Mouse (Mus musculus) leukemia stem cell, adult 10-12 weeks (primary cell): ENCODE results near the gene Anks1. TPM values are rescaled to one million over a fixed set of nuclear protein-coding genes. Genes with fewer than 3 reads are reported as not detected.

Experiments used
- polyA plus RNA-seq: library from polyadenylated mRNA; stranded (reverse); fragments of >175 nt; gene quantifications from 2 replicates; pipeline ENCODE4 v1.2.3, GENCODE M21; 2012; ENCODE audit warnings: low replicate concordance

Anks1 gene
- polyA plus RNA-seq = 11.3 and 13.5 TPM in 2 replicates

GRCm38 (mm10) chr17:27908888-27909621 lies at the start of gene Anks1:
TSS of gene Anks1 (plus strand) at chr17:27909306.

GRCm38 (mm10) chr17:27909622-27910500 lies 755 bp downstream of the Anks1 start, which contains the start of gene Taf11:
TSS of gene Taf11 (minus strand) at chr17:27909844.

GRCm38 (mm10) chr17:28080045-28080816 lies 171.1 kb downstream of the Anks1 start, which contains the start of gene Tcp11:
TSS of gene Tcp11 (minus strand) at chr17:28080639.

Other genes starting within 250 kb of the Anks1 start
- gene Spdef, start 180.4 kb upstream of the Anks1 start, polyA plus RNA-seq = 0.19 TPM in 1 of 2 replicates, not detected in the other
- 56.1 and 85.8 TPM in 2 replicates for gene D17Wsu92e, start 88.7 kb upstream of the Anks1 start, polyA plus RNA-seq
- 386 and 636 TPM in 2 replicates for gene Snrpc, start 71.2 kb upstream of the Anks1 start, polyA plus RNA-seq
- 13.3 and 99.5 TPM in 2 replicates for gene Uhrf1bp1, start 52.9 kb upstream of the Anks1 start, polyA plus RNA-seq
- 31.5 and 34.5 TPM in 2 replicates for gene Taf11, start 538 bp downstream of the Anks1 start, polyA plus RNA-seq
- gene Tcp11, start 171.3 kb downstream of the Anks1 start, polyA plus RNA-seq = 0.16 TPM in 1 of 2 replicates, not detected in the other
- 0.07 and 0.09 TPM in 2 replicates for gene Scube3, start 232.8 kb downstream of the Anks1 start, polyA plus RNA-seq